Mouse (Mus musculus): Measurements from ENCODE around the gene A930004D18Rik.
"Not testable (repeated sequence)": the region's sequence is repeated elsewhere in the genome, so short reads cannot be mapped to it uniquely, and the experiment has no call there.

Gene A930004D18Rik

GRCm38 (mm10) chr2:17996858-17997257 is 40.7 kb downstream of the A930004D18Rik start, which contains the start of gene H2al2a:
Gene H2al2a (minus strand): TSS chr2:17996958.
- DNase-seq, result no peak

GRCm38 (mm10) chr2:17989562-17989961 is 48.0 kb downstream of the A930004D18Rik start:
- no peak for DNase-seq

- no peak for DNase-seq
Observed at GRCm38 (mm10) chr2:17989115-17989514, 48.4 kb downstream of the A930004D18Rik start.

- DNase-seq, result no peak
Observed at GRCm38 (mm10) chr2:17986694-17987093, 50.8 kb downstream of the A930004D18Rik start.

GRCm38 (mm10) chr2:17984774-17985173 is 52.8 kb downstream of the A930004D18Rik start:
- no peak for DNase-seq

GRCm38 (mm10) chr2:17982747-17983146 is 54.8 kb downstream of the A930004D18Rik start:
- no peak for DNase-seq

- no peak for DNase-seq
Observed at GRCm38 (mm10) chr2:17978706-17979105, 58.8 kb downstream of the A930004D18Rik start.

GRCm38 (mm10) chr2:17978251-17978650 is 59.3 kb downstream of the A930004D18Rik start:
- DNase-seq, result not testable (repeated sequence)

GRCm38 (mm10) chr2:17977645-17978044 is 59.9 kb downstream of the A930004D18Rik start:
- not testable (repeated sequence) for DNase-seq

- no peak for DNase-seq
Observed at GRCm38 (mm10) chr2:17975601-17976327, 61.8 kb downstream of the A930004D18Rik start.
